Mouse (Mus musculus): Measurements from ENCODE around the gene Pjvk. TPM values are rescaled to one million over a fixed set of nuclear protein-coding genes. Genes with fewer than 3 reads are reported as not detected.

Pjvk gene
- total RNA-seq, 2 experiments from 2014 or later = 0.74 TPM; not detected in 1

Other genes starting within 250 kb of the Pjvk start
- 10 to 100 TPM; 23.6 to 34.9 TPM for gene Osbpl6, start 242.0 kb upstream of the Pjvk start, total RNA-seq (2021)
- gene Prkra, start 461 bp upstream of the Pjvk start, total RNA-seq (2021) = 10 to 100 TPM; 16.5 to 23.2 TPM
- gene Fkbp7, start 24.6 kb downstream of the Pjvk start, total RNA-seq (2021) = 10 to 100 TPM; 22.4 to 33.0 TPM
- 10 to 100 TPM; 39.1 to 56.4 TPM for gene Plekha3, start 26.8 kb downstream of the Pjvk start, total RNA-seq (2021)

Data from adrenal gland, adult 18-20 months (tissue).